Mouse (Mus musculus): ENCODE results near the gene Prss23. TPM values are rescaled to one million over a fixed set of nuclear protein-coding genes. Genes with fewer than 3 reads are reported as not detected.
A peak's percentile ranks its signal among the peaks of the same experiment; 100 is the strongest.

The Prss23 gene
- polyA plus RNA-seq, 1 experiment, result 98.5 TPM

- Histone ChIP-seq H3K79me2 (ENCODE audit: control insufficient read depth, insufficient read depth) (no peaks in the 10 kb centered on the region), H3K4me2 (ENCODE audit: low read depth) (no peak overlapping the region), H3ac (ENCODE audit: control insufficient read depth, insufficient read length) (no peak overlapping the region), H3K27me3 (ENCODE audit: control insufficient read depth, insufficient read depth, insufficient read length) (no peaks in the 10 kb centered on the region), H3K4me3 (no peak overlapping the region), H3K36me3 (ENCODE audit: control insufficient read depth, insufficient read depth) (no peaks in the 10 kb centered on the region)
- TF ChIP-seq POLR2A (IDR thresholded peaks at IDR 0.05; ENCODE audit: insufficient read length, low read depth) (no peak), TCF3 (IDR thresholded peaks at IDR 0.05; ENCODE audit: insufficient read length, low read depth) (no peak), USF1 (IDR thresholded peaks at IDR 0.05; ENCODE audit: low read depth) (no peak), CEBPB (IDR thresholded peaks at IDR 0.05; ENCODE audit: insufficient read depth, poor library complexity, severe bottlenecking) (no peak), REST (IDR thresholded peaks at IDR 0.05; ENCODE audit: insufficient read depth, insufficient read length) (no peak), MYOG (IDR thresholded peaks at IDR 0.05; ENCODE audit: control insufficient read depth in 1 of 3, insufficient read depth in 1 of 3, insufficient read length in 2 of 3, low read depth in 2 of 3) (no peak), MYOD1 (IDR thresholded peaks at IDR 0.05; ENCODE audit: control insufficient read depth in 1 of 3, insufficient read length in 2 of 3, low read depth in 2 of 3) (no peak), TCF12 (IDR thresholded peaks at IDR 0.05; ENCODE audit: insufficient read depth, poor library complexity, severe bottlenecking) (no peak), SRF (IDR thresholded peaks at IDR 0.05; ENCODE audit: control insufficient read depth, insufficient read length, low read depth) (no peak), E2F4 (IDR thresholded peaks at IDR 0.05; ENCODE audit: insufficient read depth) (no peak), POLR2AphosphoS2 (IDR thresholded peaks at IDR 0.05; ENCODE audit: insufficient read length, low read depth) (no peak), MAX (IDR thresholded peaks at IDR 0.05; ENCODE audit: low read depth) (no peak)
Measured at GRCm38 (mm10) chr7:89555170-89555569, 28.2 kb upstream of the Prss23 start.

- Histone ChIP-seq H3ac (ENCODE audit: control insufficient read depth, insufficient read length) (no peak overlapping the region), H3K36me3 (ENCODE audit: control insufficient read depth, insufficient read depth) (no peaks in the 10 kb centered on the region), H3K4me2 (ENCODE audit: low read depth) (no peak overlapping the region), H3K79me2 (ENCODE audit: control insufficient read depth, insufficient read depth) (no peaks in the 10 kb centered on the region), H3K27me3 (ENCODE audit: control insufficient read depth, insufficient read depth, insufficient read length) (no peaks in the 10 kb centered on the region), H3K4me3 (no peak overlapping the region)
- TF ChIP-seq MAX (IDR thresholded peaks at IDR 0.05; ENCODE audit: low read depth), result no peak
- TF ChIP-seq CEBPB (IDR thresholded peaks at IDR 0.05; ENCODE audit: insufficient read depth, poor library complexity, severe bottlenecking), result no peak
- no peak for TF ChIP-seq REST (IDR thresholded peaks at IDR 0.05; ENCODE audit: insufficient read depth, insufficient read length)
- TF ChIP-seq E2F4 (IDR thresholded peaks at IDR 0.05; ENCODE audit: insufficient read depth), result no peak
- no peak for TF ChIP-seq SRF (IDR thresholded peaks at IDR 0.05; ENCODE audit: control insufficient read depth, insufficient read length, low read depth)
- no peak for TF ChIP-seq TCF3 (IDR thresholded peaks at IDR 0.05; ENCODE audit: insufficient read length, low read depth)
- TF ChIP-seq USF1 (IDR thresholded peaks at IDR 0.05; ENCODE audit: low read depth), result no peak
- no peak for TF ChIP-seq MYOG (IDR thresholded peaks at IDR 0.05; ENCODE audit: control insufficient read depth in 1 of 3, insufficient read depth in 1 of 3, insufficient read length in 2 of 3, low read depth in 2 of 3)
- no peak for TF ChIP-seq TCF12 (IDR thresholded peaks at IDR 0.05; ENCODE audit: insufficient read depth, poor library complexity, severe bottlenecking)
- no peak for TF ChIP-seq POLR2A (IDR thresholded peaks at IDR 0.05; ENCODE audit: insufficient read length, low read depth)
- TF ChIP-seq POLR2AphosphoS2 (IDR thresholded peaks at IDR 0.05; ENCODE audit: insufficient read length, low read depth), result no peak
- no peak for TF ChIP-seq MYOD1 (IDR thresholded peaks at IDR 0.05; ENCODE audit: control insufficient read depth in 1 of 3, insufficient read length in 2 of 3, low read depth in 2 of 3)
Measured at GRCm38 (mm10) chr7:89554068-89554467, 27.1 kb upstream of the Prss23 start.

GRCm38 (mm10) chr7:89540976-89541375 lies 14.0 kb upstream of the Prss23 start:
- no peaks in the 10 kb centered on the region for H3K79me2 ChIP-seq (ENCODE audit: control insufficient read depth, insufficient read depth)
- peak overlapping the region; percentile 51 for H3K4me2 ChIP-seq (ENCODE audit: low read depth)
- no peak overlapping the region for H3ac ChIP-seq (ENCODE audit: control insufficient read depth, insufficient read length)
- no peaks in the 10 kb centered on the region for H3K36me3 ChIP-seq (ENCODE audit: control insufficient read depth, insufficient read depth)
- no peaks in the 10 kb centered on the region for H3K27me3 ChIP-seq (ENCODE audit: control insufficient read depth, insufficient read depth, insufficient read length)
- no peak for TF ChIP-seq REST (IDR thresholded peaks at IDR 0.05; ENCODE audit: insufficient read depth, insufficient read length)
- TF ChIP-seq TCF3 (IDR thresholded peaks at IDR 0.05; ENCODE audit: insufficient read length, low read depth), result no peak
- TF ChIP-seq TCF12 (IDR thresholded peaks at IDR 0.05; ENCODE audit: insufficient read depth, poor library complexity, severe bottlenecking), result peak; percentile 51
- no peak for TF ChIP-seq SRF (IDR thresholded peaks at IDR 0.05; ENCODE audit: control insufficient read depth, insufficient read length, low read depth)
- peak in 2 of 3 experiments; percentile 43 to 47 for TF ChIP-seq MYOG (IDR thresholded peaks at IDR 0.05; ENCODE audit: control insufficient read depth in 1 of 3, insufficient read depth in 1 of 3, insufficient read length in 2 of 3, low read depth in 2 of 3)
- TF ChIP-seq MYOD1 (IDR thresholded peaks at IDR 0.05; ENCODE audit: control insufficient read depth in 1 of 3, insufficient read length in 2 of 3, low read depth in 2 of 3), result peak in 2 of 3 experiments; percentile 54 to 88
- TF ChIP-seq MAX (IDR thresholded peaks at IDR 0.05; ENCODE audit: low read depth), result no peak
- H3K4me3 ChIP-seq, result no peak overlapping the region

GRCm38 (mm10) chr7:89539391-89539790 lies 12.4 kb upstream of the Prss23 start:
- peak overlapping the region; percentile 20 for H3K4me2 ChIP-seq (ENCODE audit: low read depth)
- no peak overlapping the region for H3K4me3 ChIP-seq
- no peak overlapping the region for H3ac ChIP-seq (ENCODE audit: control insufficient read depth, insufficient read length)
- H3K36me3 ChIP-seq (ENCODE audit: control insufficient read depth, insufficient read depth), result no peaks in the 10 kb centered on the region
- no peaks in the 10 kb centered on the region for H3K79me2 ChIP-seq (ENCODE audit: control insufficient read depth, insufficient read depth)
- no peaks in the 10 kb centered on the region for H3K27me3 ChIP-seq (ENCODE audit: control insufficient read depth, insufficient read depth, insufficient read length)
- TF ChIP-seq MYOD1 (IDR thresholded peaks at IDR 0.05; ENCODE audit: control insufficient read depth in 1 of 3, insufficient read length in 2 of 3, low read depth in 2 of 3) (peak in 1 of 3 experiments; percentile 13), SRF (IDR thresholded peaks at IDR 0.05; ENCODE audit: control insufficient read depth, insufficient read length, low read depth) (no peak), MAX (IDR thresholded peaks at IDR 0.05; ENCODE audit: low read depth) (no peak), E2F4 (IDR thresholded peaks at IDR 0.05; ENCODE audit: insufficient read depth) (no peak)

- H3K4me2 ChIP-seq (ENCODE audit: low read depth), result peak overlapping the region; percentile 84
- peak overlapping the region; percentile 34 for H3K4me3 ChIP-seq
- no peak for TF ChIP-seq MAX (IDR thresholded peaks at IDR 0.05; ENCODE audit: low read depth)
- no peak for TF ChIP-seq E2F4 (IDR thresholded peaks at IDR 0.05; ENCODE audit: insufficient read depth)
- TF ChIP-seq USF1 (IDR thresholded peaks at IDR 0.05; ENCODE audit: low read depth), result no peak
- no peak for TF ChIP-seq MYOG (IDR thresholded peaks at IDR 0.05; ENCODE audit: control insufficient read depth in 1 of 3, insufficient read depth in 1 of 3, insufficient read length in 2 of 3, low read depth in 2 of 3)
- TF ChIP-seq TCF12 (IDR thresholded peaks at IDR 0.05; ENCODE audit: insufficient read depth, poor library complexity, severe bottlenecking), result no peak
- TF ChIP-seq REST (IDR thresholded peaks at IDR 0.05; ENCODE audit: insufficient read depth, insufficient read length), result no peak
- no peak for TF ChIP-seq CEBPB (IDR thresholded peaks at IDR 0.05; ENCODE audit: insufficient read depth, poor library complexity, severe bottlenecking)
- no peak for TF ChIP-seq MYOD1 (IDR thresholded peaks at IDR 0.05; ENCODE audit: control insufficient read depth in 1 of 3, insufficient read length in 2 of 3, low read depth in 2 of 3)
- TF ChIP-seq POLR2AphosphoS2 (IDR thresholded peaks at IDR 0.05; ENCODE audit: insufficient read length, low read depth), result no peak
- no peak for TF ChIP-seq POLR2A (IDR thresholded peaks at IDR 0.05; ENCODE audit: insufficient read length, low read depth)
- TF ChIP-seq TCF3 (IDR thresholded peaks at IDR 0.05; ENCODE audit: insufficient read length, low read depth), result no peak
- no peak for TF ChIP-seq SRF (IDR thresholded peaks at IDR 0.05; ENCODE audit: control insufficient read depth, insufficient read length, low read depth)
- H3K36me3 ChIP-seq (ENCODE audit: control insufficient read depth, insufficient read depth), result peaks cover 4% of the 10 kb centered on the region
- peak overlapping the region; percentile 19 for H3ac ChIP-seq (ENCODE audit: control insufficient read depth, insufficient read length)
- H3K79me2 ChIP-seq (ENCODE audit: control insufficient read depth, insufficient read depth), result peaks cover 16% of the 10 kb centered on the region
- no peaks in the 10 kb centered on the region for H3K27me3 ChIP-seq (ENCODE audit: control insufficient read depth, insufficient read depth, insufficient read length)
Measured at GRCm38 (mm10) chr7:89527430-89527856, 456 bp upstream of the Prss23 start.
